Mouse (Mus musculus): ENCODE data around the gene Hist1h2ba.
A peak's percentile ranks its signal among the peaks of the same experiment; 100 is the strongest.

Gene Hist1h2ba

DNA sequence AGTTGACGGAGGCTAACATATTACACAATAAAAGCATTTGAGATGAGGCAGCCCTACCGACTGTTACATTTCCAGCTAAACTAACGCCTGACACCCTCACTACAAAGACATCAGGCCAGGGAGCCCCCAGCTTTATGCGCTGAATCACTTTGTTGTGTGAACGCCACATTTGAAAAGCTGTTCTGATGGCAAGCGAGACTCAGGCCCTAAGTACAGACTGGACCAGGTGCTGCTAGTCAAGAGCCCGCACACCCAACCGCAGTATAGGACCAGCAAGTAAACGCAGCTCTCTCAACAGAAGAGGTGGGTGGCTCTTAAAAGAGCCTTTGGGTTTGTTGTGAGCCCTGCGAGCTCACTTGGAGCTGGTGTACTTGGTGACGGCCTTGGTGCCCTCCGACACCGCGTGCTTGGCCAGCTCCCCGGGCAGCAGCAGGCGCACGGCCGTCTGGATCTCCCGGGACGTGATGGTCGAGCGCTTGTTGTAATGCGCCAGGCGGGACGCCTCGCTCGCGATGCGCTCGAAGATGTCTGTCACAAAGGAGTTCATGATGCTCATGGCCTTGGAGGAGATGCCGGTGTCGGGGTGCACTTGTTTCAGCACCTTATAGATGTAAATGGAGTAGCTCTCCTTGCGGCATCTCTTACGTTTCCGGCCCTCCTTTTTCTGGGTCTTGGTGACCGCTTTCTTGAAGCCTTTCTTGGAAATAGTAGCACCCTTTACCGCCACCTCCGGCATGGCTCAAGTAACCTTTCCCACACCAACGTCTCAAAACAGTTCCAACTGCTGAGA, at the start of gene Hist1h2ba:
TSS of gene Hist1h2ba (minus strand) at position 736 of the 790 bp plus-strand sequence.
- DNase-seq (ENCODE audit: low read depth) = no peak

DNA sequence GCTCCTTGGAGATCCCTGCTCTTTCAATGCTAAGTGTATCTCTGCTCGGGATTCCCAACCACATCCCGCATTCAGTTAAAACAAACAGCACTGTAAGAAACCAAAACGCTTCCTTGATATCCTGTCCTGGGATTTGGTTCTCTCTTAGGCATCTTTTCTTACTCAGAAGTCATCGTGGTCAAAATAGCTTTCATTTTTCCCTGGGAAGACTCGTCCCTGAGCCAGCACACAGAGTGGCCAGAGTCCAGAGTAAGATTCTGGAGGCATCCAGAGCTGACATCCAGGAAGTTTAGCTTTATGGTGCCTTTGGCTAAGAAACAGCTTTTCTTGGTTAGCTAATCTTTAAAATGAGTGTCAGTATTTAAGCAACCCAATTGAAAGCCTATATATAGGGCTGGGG, 38.3 kb upstream of the Hist1h2ba start:
- no peak for DNase-seq (ENCODE audit: low read depth)

DNA sequence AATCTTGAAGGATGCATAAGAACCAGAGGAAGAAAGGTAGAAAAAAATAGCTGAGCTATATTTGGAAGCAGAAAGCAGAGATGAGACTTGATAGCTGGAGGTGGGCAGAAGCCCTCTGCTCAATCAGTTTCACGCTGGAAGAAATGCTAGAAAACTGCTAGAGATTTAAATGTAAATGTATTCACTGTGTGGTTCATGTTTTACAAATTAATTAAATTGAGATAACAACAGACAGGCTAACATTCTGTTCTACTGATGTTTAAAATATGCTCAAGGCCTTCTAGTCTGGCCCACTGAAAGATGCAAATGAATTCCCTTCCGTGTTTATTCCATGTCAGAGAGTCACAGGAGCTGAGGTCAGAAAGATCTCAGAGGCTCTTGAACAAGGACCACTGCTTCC, 37.9 kb upstream of the Hist1h2ba start:
- no peak for DNase-seq (ENCODE audit: low read depth)

DNA sequence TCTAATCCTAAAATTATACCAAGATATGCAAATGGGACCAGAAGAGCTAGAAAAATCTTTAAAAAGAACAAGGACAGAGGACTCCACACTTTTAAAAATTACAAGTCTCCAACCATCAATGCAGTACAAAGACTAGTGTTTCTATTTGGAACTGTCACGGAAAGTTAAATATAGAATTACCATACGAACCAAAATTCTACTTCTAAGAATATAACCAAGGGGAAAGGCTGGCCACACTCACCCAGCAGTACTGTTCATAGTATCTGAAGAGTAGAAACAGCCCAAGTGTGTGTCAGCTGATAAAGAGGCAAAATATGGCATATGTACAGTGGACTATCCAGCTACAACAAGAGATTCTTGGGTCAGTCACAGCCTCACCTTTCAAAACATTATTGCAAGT, 31.0 kb upstream of the Hist1h2ba start:
- DNase-seq (ENCODE audit: low read depth) = no peak

DNA sequence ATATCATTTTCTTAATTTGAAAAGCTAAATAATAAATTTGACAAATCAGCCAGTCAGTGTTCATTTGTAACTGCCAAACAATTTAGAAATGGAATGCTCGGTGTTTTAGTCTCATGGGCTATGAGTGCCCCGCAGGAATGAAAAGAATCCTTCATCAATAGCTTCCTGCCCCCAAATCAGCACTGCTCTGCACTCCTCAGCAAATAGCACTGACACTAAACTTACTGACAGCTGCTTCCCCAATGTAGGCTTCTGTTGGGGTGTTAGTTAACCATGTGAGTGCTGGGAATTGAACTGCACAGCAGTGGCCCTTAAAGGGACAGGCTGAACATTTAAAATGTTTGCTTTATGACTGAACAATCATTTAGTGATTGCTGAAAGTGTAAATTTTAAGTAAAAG, 25.8 kb upstream of the Hist1h2ba start:
- DNase-seq (ENCODE audit: low read depth) = no peak

DNA sequence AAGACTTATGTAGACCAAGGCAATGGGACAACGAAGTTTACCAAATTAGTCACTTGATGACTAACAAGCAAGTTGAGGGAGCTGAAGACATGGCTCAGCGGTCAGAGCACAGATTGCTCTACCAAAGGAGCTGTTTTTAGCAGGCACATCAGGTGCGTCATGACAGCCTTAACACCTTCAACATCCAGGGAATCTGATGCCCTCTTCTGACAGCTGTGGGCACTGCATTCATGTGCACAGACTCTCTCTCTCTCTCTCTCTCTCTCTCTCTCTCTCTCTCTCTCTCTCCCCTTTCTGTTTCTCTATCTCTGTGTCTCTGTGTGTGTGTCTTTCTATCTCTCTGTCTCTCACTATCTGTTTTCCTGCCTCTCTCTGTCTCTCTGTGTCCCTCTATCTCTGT, 17.0 kb upstream of the Hist1h2ba start:
- peak; percentile 35 for DNase-seq (ENCODE audit: low read depth)

DNA sequence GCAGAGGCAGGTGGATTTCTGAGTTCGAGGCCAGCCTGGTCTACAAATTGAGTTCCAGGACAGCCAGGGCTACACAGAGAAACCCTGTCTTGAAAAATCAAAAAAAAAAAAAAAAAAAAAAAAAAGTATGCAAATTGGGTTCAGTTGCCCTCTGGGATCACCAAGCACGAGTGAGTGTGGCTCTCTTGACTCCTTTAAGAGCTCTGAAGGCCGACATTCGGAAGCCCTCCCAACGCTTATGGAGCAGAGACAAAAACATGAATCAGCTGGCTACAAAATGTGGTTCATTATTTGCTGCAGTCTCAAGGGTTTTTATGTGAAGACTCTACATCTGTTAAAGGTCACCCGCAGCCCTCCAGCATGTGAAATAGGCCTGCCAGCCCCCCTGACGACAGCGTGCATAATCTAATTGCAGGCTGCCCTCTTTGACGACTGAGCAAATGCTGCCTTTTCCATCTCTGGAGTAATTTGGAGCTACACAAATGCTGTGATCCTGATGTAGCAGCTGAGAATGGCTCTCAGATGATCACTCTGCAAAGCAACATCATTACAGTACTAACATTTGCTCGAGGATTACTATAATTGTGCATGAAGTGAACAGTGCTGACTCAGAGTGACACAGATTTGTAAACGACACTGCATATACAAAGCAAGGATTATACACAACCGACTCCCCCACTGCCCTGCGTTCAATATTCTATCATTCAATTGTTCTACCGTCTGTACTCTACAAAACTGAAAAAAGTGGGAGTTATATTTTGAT, 15.7 kb upstream of the Hist1h2ba start:
- DNase-seq (ENCODE audit: low read depth) = no peak

DNA sequence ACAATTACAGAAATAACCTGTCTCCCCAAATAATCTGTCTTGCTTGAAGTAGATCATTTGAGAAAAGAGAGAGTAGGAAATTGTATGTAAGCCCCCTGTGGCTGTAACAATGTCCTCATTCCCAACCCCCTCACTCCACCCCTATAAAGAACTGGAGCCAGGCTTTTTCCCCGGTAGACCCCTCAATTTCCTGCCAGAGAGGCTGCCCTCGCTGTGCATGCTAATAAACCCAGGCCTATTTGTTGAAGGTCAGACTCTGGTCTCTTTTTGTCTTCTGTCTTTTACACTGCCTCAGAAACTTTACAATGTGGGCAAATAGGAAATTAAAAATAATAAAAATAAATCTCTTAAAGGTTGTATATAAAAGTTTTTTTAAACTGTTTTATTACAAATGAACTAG, 12.3 kb upstream of the Hist1h2ba start:
- no peak for DNase-seq (ENCODE audit: low read depth)

DNA sequence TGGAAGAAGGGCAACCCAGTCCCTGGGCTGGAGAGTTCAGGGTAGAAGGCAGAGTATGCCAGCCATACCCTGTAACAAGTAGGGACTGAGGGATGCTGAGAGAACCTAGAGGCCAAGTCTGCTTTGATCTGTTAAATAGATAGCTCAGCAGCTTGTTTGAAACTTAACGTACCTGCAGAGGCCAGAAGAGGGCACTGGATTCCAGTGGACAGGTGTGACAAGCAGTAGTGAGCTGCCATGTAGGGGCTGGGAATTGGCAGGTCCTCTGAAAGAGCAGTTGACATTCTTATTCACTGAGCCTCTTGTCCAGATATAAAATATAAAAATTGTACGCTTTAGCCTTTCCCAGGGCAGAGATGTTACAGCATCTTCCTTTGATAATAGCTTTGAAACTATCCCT, 8.9 kb upstream of the Hist1h2ba start:
- DNase-seq (ENCODE audit: low read depth) = peak; percentile 41

DNA sequence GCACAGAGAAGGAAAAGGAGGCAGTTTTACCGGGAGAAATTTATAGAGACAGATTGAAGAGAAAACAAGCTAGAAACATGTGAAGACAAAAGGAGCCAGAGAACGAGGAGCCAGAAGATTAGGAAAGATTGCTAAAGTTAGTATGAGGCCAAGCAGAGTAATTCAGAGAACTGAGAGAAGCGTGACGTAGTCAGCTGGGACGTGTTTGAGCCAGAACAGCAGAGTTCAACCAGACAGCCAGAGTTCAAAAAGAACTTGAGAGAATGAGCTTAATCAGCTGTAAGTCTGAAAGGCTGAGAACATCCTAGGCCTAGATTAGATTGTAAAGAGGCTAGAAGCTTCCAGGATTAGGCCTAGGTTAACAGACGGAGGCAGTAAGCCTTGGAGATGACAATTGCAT, 6.3 kb upstream of the Hist1h2ba start:
- DNase-seq (ENCODE audit: low read depth) = no peak

DNA sequence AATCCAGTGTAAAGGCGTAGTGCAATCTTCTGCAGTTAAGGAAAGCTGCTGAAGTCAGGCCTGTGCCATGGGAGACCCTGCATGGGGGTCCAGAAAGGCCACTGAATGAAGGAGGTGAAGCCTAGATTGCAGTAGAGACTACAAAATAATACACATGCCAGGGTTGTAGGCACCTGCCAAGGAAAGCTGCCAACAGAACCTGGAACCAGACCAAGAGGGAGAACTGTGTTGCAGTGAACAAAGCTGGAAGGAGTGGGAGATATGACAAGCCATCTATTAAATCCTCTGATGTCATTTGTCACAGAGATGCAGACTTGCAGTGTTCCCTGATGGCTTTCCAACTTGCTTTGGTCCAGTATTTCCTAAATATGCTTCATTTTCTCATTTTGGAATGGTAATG, 4.7 kb upstream of the Hist1h2ba start:
- DNase-seq (ENCODE audit: low read depth) = no peak

DNA sequence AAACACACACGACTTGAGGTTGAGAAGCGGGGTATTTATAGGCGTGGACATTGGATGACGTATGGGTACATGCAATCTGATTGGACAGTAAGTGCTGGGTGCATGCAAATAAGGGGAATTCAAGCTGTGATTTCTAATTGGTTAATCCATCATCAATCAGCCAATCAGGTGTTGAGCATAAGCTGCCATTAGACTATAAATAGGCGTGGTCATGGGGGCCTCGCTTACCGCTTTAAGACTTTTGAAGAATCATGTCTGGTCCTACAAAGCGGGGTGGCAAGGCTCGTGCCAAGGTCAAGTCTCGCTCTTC, 210 bp upstream of the Hist1h2ba start, which contains the start of gene Hist1h2aa:
TSS of gene Hist1h2aa (plus strand) at position 252 of the 310 bp plus-strand sequence.
- no peak for DNase-seq (ENCODE audit: low read depth)

DNA sequence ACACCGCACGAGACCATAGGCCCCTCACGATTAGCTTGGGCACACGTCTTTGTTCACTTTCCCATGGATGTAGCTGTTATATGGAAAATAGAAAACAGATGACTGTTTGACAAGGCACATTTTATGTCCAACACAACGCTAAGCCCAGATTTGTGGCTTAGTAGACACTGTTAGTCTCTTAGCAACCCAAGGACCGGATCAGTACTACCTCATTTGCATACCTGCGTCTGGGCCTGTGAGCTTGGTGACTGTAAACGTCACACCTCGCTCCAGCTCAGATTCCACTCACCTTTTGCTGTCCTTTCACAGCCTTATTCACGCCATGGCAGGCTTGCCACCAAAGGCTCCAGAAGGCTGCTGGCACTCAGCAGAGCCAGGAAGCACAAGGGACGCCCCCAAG, 3.1 kb downstream of the Hist1h2ba start:
- no peak for DNase-seq (ENCODE audit: low read depth)

DNA sequence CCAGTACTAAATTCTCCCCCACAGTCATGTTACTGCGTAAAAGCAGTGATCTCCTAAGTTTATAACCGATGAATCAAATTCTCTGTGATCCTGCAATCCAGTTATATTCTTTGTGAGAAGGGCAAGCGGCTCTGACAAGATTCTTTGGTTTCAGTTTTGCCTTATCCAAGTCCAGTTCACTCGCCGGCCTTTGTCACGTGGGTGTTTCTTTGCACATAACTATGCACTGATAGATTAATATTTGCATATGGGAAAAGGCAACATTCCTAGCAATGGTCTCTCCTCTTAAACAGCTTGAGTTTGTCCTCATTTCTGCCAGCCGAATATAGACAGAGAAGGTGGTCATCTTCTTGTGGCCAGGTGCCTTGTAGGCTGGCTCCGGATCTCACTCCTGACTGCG, 3.5 kb downstream of the Hist1h2ba start:
- DNase-seq (ENCODE audit: low read depth) = no peak

DNA sequence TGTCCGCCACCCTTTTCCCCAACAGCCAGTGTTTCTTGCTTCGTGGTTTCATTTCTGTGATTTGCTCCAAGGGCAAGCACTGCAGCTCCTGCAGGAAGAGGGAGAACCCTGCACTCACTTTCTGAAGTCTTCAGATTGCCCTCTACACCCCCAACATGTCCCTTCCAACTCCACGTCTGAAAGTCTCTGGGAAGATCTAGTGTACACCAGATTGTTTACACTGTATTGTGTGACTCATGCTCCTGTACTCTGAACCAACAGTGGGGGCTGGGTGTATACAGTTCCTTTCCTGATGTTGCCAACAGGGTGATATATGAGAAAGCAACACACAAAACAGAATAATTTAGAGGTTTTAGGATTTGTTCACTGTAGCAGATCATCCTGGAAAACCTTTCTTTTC, 5.3 kb downstream of the Hist1h2ba start:
- DNase-seq (ENCODE audit: low read depth) = no peak

DNA sequence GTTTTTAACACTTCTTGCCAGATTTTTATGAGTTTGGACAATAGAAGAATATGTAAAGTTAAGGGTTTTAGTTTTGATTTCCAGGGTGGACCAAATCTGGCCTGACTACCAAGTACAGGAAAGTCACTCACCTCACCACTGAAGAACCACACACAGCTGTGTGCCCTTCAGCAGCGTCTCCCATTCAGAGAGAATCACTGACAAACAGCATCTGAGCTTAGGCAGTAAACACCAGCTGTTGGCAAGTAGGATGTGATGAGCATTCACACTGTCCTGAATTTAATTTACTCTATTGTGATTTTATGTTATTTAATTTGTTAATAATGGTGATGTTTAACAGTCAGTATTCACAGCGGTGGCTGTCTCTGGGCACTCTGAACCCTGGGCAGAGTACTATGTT, 8.2 kb downstream of the Hist1h2ba start:
- no peak for DNase-seq (ENCODE audit: low read depth)

DNA sequence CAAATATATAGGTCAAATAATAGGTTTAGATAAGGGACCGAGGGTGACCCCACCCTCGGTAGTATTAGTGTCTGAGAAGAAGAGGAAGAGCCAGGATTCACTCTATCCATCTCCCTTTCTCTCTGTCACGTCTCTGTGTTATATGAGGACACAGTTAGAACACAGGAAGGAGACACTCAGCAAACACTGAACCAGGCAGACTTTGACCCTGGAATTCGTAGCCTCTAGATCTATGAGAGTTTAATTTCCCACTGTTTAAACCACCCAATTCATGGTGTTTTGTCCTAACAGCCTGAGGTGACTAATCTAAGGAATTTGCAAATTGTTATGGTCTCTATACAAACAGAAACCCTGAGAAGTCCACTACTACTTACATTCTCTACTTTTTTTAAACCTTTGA, 16.3 kb downstream of the Hist1h2ba start:
- DNase-seq (ENCODE audit: low read depth) = no peak

DNA sequence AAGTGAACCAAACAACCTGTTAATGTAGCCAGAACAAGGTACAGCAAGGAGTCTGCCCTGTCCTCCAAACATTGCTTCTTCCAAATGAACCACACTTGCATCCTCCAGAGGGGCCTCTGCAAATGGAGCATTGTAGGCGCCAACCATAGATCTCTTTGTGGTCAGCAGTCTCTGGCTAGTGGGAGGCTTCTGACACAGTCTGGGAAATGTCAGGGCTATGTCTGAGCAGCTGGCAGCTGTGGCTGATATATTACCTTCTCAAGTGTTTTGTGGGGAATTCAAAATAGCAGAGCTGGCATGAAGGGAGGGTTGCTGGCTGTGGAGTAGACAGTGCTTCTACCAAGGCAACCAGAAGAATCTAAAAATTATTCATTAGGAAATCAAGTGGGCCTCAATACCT, 17.8 kb downstream of the Hist1h2ba start:
- DNase-seq (ENCODE audit: low read depth) = no peak

DNA sequence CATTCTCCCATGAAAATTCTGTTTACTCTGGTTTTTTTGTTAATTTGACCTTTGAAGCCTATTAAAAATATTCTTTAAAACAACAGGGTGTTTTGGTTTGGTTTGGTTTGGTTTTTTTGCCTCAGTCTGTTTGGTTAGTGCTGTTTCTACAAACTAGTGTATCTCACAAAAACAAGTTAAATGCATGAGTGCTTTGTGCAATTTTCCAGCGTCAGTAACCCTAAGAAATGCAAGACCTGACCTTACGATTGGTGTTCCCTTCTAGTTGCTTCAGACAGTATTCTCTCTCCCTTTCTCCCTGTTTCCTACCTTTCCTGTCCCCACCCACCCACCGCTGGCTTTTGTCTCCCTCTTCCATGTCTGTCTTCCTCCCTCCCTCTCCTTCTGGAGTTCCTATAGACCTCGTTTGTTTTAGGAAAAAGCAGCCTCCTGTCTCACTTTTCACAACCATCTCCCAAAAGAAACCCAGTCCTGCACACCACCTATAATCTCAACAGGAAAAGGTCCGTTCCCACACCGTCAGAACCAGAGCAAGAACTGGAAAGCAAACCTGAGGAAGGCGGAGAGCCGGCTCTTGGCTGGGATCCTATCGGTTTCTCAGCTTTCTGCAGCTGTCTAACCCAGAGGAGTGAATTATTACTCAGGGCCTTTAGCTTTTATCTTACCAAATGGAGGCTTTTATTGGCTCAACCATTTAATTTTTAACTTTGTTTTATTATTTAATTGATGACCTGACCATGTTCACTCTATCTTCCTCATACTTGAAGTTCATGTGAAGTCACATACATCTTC, 19.4 kb downstream of the Hist1h2ba start, which contains the start of gene Slc17a4:
TSS of gene Slc17a4 (minus strand) at position 634 of the 792 bp plus-strand sequence.
- DNase-seq (ENCODE audit: low read depth) = no peak

DNA sequence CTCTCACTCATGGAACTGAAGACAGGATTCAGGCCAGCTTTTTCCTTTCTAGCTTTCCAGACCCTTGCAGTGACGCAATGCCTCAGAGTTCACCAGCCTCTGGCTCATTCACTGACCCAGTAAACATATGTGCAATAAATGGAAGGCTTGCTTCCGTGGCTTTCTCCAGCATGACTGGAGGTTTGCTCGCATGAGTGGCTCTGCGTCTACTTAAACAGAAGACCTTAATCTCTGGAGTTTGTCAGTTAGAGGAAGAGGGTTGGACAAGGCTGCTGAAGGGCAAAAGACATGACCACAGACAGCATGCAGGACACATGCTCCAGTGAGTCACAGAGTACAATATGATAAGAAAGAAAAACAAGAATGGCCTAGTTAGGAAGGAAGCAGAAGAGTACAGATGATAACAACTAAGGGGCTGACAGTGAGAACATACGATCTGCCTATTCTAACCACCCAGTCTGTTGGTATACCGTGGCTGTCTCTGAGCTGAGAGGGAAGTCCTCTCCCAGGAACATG, 20.1 kb downstream of the Hist1h2ba start:
- DNase-seq (ENCODE audit: low read depth) = no peak

DNA sequence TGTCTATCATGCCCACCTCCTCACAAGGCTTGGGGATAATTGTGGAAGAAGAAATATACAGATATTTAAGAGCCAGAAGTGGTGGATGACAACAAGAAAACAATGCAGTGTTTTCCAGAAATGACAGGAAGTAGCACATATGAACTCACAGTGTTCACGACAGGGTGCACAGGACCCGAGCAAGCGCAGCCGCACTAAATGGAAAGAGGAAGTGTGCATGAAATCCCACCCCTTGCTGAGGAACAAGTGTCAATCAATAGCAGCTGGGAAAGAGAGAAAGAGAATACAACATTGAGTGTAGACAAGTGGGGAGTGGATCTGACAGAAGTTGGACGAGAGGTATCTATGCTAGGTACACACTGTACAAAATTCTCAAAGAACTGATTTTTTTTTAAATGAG, 22.6 kb downstream of the Hist1h2ba start:
- DNase-seq (ENCODE audit: low read depth) = no peak

DNA sequence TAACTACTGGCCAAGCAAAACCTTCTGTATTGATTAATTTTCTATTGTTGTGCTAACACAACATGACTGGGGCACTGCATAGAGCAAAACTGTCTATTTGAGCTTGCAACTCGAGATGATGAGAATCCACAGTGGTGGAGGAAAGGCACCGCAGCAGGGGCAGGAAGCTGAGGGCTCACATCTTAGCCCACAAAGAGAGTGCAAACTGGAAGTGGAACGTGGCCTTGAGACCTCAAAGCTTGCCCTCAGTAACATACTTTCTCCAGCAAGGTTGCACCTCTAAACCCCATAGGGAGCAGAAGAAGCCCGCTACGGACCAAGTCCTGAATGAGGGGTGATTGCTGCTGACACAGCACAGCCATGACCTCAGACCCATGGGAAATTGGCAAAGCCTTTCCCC, 23.8 kb downstream of the Hist1h2ba start:
- DNase-seq (ENCODE audit: low read depth) = no peak

DNA sequence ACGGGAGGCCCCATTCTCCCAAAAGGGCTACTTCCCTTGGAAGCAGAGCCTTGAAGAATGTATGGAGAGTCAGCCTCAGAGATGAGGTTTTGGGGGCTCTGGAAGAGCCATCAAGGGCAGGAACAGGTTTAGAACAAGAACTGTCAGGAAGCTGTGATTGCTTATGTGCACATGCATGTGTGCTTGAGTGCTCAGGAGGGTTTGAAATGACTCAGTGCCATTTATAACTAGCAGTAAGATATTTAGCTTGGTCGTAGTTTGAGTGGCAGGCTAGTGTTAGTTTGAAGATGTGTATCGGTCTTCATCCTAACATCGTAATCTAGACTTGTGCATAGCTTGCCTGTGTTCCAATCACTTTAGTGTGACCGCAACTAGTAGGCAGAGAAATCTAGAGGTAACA, 27.1 kb downstream of the Hist1h2ba start:
- DNase-seq (ENCODE audit: low read depth) = no peak

Data from induced T-regulatory cell, adult 2 months (primary cell).